Mouse (Mus musculus) intestine, embryonic 14.5 days (tissue): ENCODE data around the gene Ucn. TPM values are rescaled to one million over a fixed set of nuclear protein-coding genes. Genes with fewer than 3 reads are reported as not detected.
A peak's percentile ranks its signal among the peaks of the same experiment; 100 is the strongest.

Source experiments
- ATAC-seq: fragments of 200-750 bp; cut with Nextera tagmentation; replicated peaks from 2 replicates; pipeline ENCODE4 v1.8.0; 2017; ENCODE audit warnings: low read depth, moderate number of reproducible peaks, moderate TSS enrichment, moderate library complexity; ENCODE audit not compliant: low FRiP score, low TSS enrichment
- DNase-seq: peaks from one replicate; pipeline ENCODE4 v3.0.0-alpha.2; 2018; ENCODE audit warnings: low spot score
- H3K27ac ChIP-seq: fragments of 300-500 bp; sonication (generic); 2 replicates; pipeline ENCODE4 v1.5.1; 2014; ENCODE audit warnings: low read depth, mild to moderate bottlenecking, control low read depth
- H3K27me3 ChIP-seq: fragments of 300-500 bp; sonication (generic); replicated peaks from 2 replicates; pipeline ENCODE4 v1.6.1; 2014; ENCODE audit warnings: low read length, control low read depth; ENCODE audit not compliant: control insufficient read depth, insufficient read depth
- H3K36me3 ChIP-seq: fragments of 300-500 bp; sonication (generic); 2 replicates; pipeline ENCODE4 v1.6.1; 2014; ENCODE audit warnings: low read length, control low read depth; ENCODE audit not compliant: control insufficient read depth, insufficient read depth
- H3K4me1 ChIP-seq: fragments of 300-500 bp; sonication (generic); replicated peaks from 2 replicates; pipeline ENCODE4 v1.6.1; 2014; ENCODE audit warnings: low read length, control low read depth, mixed read lengths; ENCODE audit not compliant: control insufficient read depth, insufficient read depth
- H3K4me2 ChIP-seq: fragments of 300-500 bp; sonication (generic); 2 replicates; pipeline ENCODE4 v1.6.1; 2014; ENCODE audit warnings: low read length
- H3K4me3 ChIP-seq: fragments of 300-500 bp; sonication (generic); 2 replicates; pipeline ENCODE4 v1.5.1; 2014; ENCODE audit warnings: low read depth, low read length, control low read depth, mixed read lengths
- H3K9ac ChIP-seq: fragments of 300-500 bp; sonication (generic); 2 replicates; pipeline ENCODE4 v1.6.1; 2014; ENCODE audit warnings: mild to moderate bottlenecking, low read length
- H3K9me3 ChIP-seq: fragments of 300-500 bp; sonication (generic); 2 replicates; pipeline ENCODE4 v1.6.1; 2016; ENCODE audit warnings: low read length, control low read depth; ENCODE audit not compliant: control insufficient read depth
- WGBS: fragments of 180-500 bp; shearing (Covaris S2); extraction: QIAGEN DNeasy Blood & Tissue Kit; methylation state at CpG from one replicate; pipeline ENCODE4 v1.1.7; 2014; 5-methylcytosine and 5-hydroxymethylcytosine counted together
- polyA plus RNA-seq: library from polyadenylated mRNA; unstranded; fragments of >200 nt; fragmentation: Nextera tagmentation; extraction: Ambion mirVana; gene quantifications from 2 replicates; pipeline ENCODE4 v1.2.1, GENCODE M21; 2014

Ucn gene
- not detected in 2 replicates for polyA plus RNA-seq

- Histone ChIP-seq H3K27me3 (peaks cover 63% of the 10 kb centered on the region), H3K9ac (no peak within 1 kb of the TSS), H3K4me3 (peak within 1 kb of the TSS; percentile 20), H3K27ac (no peak within 1 kb of the TSS), H3K4me2 (peak within 1 kb of the TSS; percentile 29), H3K36me3 (peaks cover 10% of the 10 kb centered on the region), H3K4me1 (peaks cover 8% of the 10 kb centered on the region; the same call in 1 of the 2 replicates), H3K9me3 (no peaks in the 10 kb centered on the region)
- DNase-seq (peak; percentile 55), ATAC-seq (0 out of 2 replicates have a peak, but pooled peaks have one; percentile 24)
- 2% methylated on average over 49 of the region's 52 CpGs for WGBS
These were observed at the start of gene Ucn for GRCm38 (mm10) chr5:31138241-31138967. Gene Ucn, minus strand, starts transcription at chr5:31138829.

GRCm38 (mm10) chr5:31183678-31184077, 45.0 kb upstream of the Ucn start:
- 60% methylated on average over 4 of the region's 4 CpGs for WGBS
- no peak overlapping the region for H3K4me2 ChIP-seq
- no peak overlapping the region for H3K4me3 ChIP-seq
- no peak for ATAC-seq
- H3K4me1 ChIP-seq = peaks cover 3% of the 10 kb centered on the region; the same call in 1 of the 2 replicates
- no peak overlapping the region for H3K9ac ChIP-seq
- no peak for DNase-seq
- no peak overlapping the region for H3K27ac ChIP-seq
- peaks cover 19% of the 10 kb centered on the region for H3K36me3 ChIP-seq
- no peaks in the 10 kb centered on the region for H3K9me3 ChIP-seq
- no peaks in the 10 kb centered on the region for H3K27me3 ChIP-seq

- H3K4me2 ChIP-seq = peak overlapping the region; percentile 92
- WGBS = 87% methylated on average over 9 of the region's 9 CpGs
- ATAC-seq = no peak
- H3K9ac ChIP-seq = no peak overlapping the region
- peaks cover 4% of the 10 kb centered on the region; the same call in 1 of the 2 replicates for H3K4me1 ChIP-seq
- H3K36me3 ChIP-seq = no peaks in the 10 kb centered on the region
- no peak overlapping the region for H3K27ac ChIP-seq
- peak; percentile 41 for DNase-seq
- no peaks in the 10 kb centered on the region for H3K27me3 ChIP-seq
- no peak overlapping the region for H3K4me3 ChIP-seq
- no peaks in the 10 kb centered on the region for H3K9me3 ChIP-seq
These were observed 42.6 kb upstream of the Ucn start for GRCm38 (mm10) chr5:31181183-31181770.

- ATAC-seq = peak; percentile 97
- H3K27ac ChIP-seq = peak within 1 kb of the TSS; percentile 98
- H3K4me2 ChIP-seq = peak within 1 kb of the TSS; percentile 92
- peak; percentile 97 for DNase-seq
- H3K9me3 ChIP-seq = no peaks in the 10 kb centered on the region
- peak within 1 kb of the TSS; percentile 65 for H3K9ac ChIP-seq
- peak within 1 kb of the TSS; percentile 100 for H3K4me3 ChIP-seq
- H3K4me1 ChIP-seq = peaks cover 4% of the 10 kb centered on the region; the same call in 1 of the 2 replicates
- H3K36me3 ChIP-seq = 0 out of 2 replicates have a peak, but pooled peaks cover 3% of the 10 kb centered on the region
- under 1% methylated on average over 59 of the region's 59 CpGs for WGBS
- no peaks in the 10 kb centered on the region for H3K27me3 ChIP-seq
These were observed 41.4 kb upstream of the Ucn start, which contains the start of the genes Gm29609 and Gtf3c2 for GRCm38 (mm10) chr5:31179766-31180630. Gene Gm29609, minus strand, starts transcription at chr5:31179911. Gene Gtf3c2, minus strand, starts transcription at chr5:31180144.

- peak overlapping the region; percentile 65 for H3K9ac ChIP-seq
- ATAC-seq (peak; percentile 41; the same call in 1 of the 2 replicates), DNase-seq (no peak)
- H3K27me3 ChIP-seq = no peaks in the 10 kb centered on the region
- no peaks in the 10 kb centered on the region for H3K9me3 ChIP-seq
- peaks cover 4% of the 10 kb centered on the region; the same call in 1 of the 2 replicates for H3K4me1 ChIP-seq
- H3K4me2 ChIP-seq = peak overlapping the region; percentile 92
- H3K36me3 ChIP-seq = peaks cover 3% of the 10 kb centered on the region; the same call in 1 of the 2 replicates
- H3K27ac ChIP-seq = peak overlapping the region; percentile 98
- H3K4me3 ChIP-seq = peak overlapping the region; percentile 100
- under 1% methylated on average over 25 of the region's 25 CpGs for WGBS
These were observed 40.7 kb upstream of the Ucn start for GRCm38 (mm10) chr5:31179301-31179765.

DNA sequence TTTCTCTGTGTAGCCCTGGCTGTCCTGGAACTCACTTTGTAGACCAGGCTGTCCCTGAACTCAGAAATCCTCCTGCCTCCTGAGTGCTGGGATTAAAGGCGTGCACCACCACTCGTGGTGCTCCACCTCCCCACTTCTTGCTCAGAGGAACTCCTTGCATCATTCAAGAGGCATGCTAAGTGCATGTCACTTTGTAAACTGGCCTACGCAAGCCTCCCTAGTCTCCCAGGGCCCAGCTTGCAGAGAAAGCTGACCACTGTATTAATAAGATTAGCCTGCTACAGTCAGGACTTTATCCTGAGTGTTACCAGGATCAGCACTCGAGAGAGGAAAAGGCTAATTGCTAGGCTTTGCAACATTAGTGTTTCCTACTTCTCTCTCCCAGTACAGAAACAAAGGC, 30.0 kb upstream of the Ucn start:
- no peak overlapping the region for H3K9ac ChIP-seq
- no peaks in the 10 kb centered on the region for H3K9me3 ChIP-seq
- no peaks in the 10 kb centered on the region for H3K4me1 ChIP-seq
- 93% methylated on average over 4 of the region's 4 CpGs for WGBS
- H3K4me3 ChIP-seq = no peak overlapping the region
- ATAC-seq (no peak), DNase-seq (no peak)
- no peak overlapping the region for H3K27ac ChIP-seq
- H3K36me3 ChIP-seq = peaks cover 93% of the 10 kb centered on the region
- no peak overlapping the region for H3K4me2 ChIP-seq
- no peaks in the 10 kb centered on the region for H3K27me3 ChIP-seq

DNA sequence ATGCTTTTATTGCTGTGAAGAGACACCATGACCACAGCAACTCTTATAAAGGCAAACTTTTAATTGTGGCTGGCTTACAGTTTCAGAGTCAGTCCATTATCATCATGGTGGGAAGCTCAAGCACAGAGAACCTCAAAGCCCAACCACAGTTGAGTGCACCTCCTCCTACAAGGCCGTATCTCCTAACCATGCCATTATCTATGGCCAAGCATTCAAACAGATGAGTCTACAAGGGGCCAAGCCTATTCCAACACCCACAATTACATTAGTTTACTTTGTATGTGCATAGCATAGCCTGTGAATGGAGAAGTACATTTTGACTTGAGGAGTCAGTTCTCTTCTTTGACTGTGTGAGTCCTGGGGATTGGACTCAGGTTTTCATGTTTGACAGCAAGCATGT, 26.2 kb upstream of the Ucn start:
- Histone ChIP-seq H3K4me1 (no peaks in the 10 kb centered on the region), H3K27me3 (no peaks in the 10 kb centered on the region), H3K36me3 (peaks cover 89% of the 10 kb centered on the region), H3K4me3 (no peak overlapping the region), H3K27ac (no peak overlapping the region), H3K9ac (no peak overlapping the region), H3K9me3 (no peaks in the 10 kb centered on the region), H3K4me2 (no peak overlapping the region)
- ATAC-seq = no peak
- 89% methylated on average over 1 of the region's 1 CpGs for WGBS
- DNase-seq = no peak

DNA sequence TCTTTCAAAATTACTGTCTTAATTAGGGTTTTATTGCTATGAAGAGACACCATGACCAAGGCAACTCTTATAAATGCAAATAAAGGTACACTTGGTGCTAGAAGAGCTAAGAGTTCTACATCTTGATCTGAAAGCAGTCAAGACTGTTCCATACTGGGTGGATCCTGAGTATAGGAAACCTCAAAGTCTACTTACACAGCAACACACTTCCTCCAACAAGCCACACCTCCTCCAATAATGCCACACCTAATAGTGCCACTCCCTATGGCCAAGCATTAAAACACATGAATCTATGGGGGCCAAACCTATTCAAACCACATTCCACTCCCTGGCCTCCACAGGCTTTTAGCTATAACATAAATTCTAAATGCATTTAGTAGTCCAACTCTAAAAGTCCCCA, 23.8 kb upstream of the Ucn start:
- peaks cover 89% of the 10 kb centered on the region for H3K36me3 ChIP-seq
- H3K4me2 ChIP-seq = no peak overlapping the region
- no peaks in the 10 kb centered on the region for H3K4me1 ChIP-seq
- H3K9ac ChIP-seq = no peak overlapping the region
- DNase-seq (no peak), ATAC-seq (no peak)
- no peak overlapping the region for H3K4me3 ChIP-seq
- no peaks in the 10 kb centered on the region for H3K9me3 ChIP-seq
- no peak overlapping the region for H3K27ac ChIP-seq
- H3K27me3 ChIP-seq = no peaks in the 10 kb centered on the region
